Mouse (Mus musculus) right cerebral cortex, postnatal 25 days (tissue): ENCODE results near the gene Rras2.
A peak's percentile ranks its signal among the peaks of the same experiment; 100 is the strongest.

Experiments
- DNase-seq: peaks from one replicate; pipeline ENCODE4 v3.0.0; 2022

Rras2 gene

DNA sequence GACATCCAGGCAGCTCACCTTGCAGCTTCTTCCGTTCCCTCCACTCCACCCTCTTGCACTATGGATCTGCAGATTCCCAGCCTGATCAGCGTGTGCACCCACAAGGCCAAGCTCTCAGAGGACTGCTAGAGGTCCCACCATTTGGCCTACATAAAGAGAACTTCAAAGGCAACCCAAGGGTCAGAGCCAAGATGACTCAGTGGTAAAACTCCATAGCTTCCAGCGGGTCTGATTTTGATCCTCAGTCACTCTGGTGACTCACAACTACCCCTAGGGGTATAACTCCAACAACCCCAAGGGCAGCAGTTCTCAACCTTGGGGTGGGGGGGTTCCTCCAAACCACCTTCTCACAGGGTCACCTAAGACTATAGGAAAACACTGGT, 47.1 kb downstream of the Rras2 start:
- DNase-seq: no peak

GRCm38 (mm10) chr7:114069726-114070457, 47.7 kb downstream of the Rras2 start:
- no peak for DNase-seq

DNA sequence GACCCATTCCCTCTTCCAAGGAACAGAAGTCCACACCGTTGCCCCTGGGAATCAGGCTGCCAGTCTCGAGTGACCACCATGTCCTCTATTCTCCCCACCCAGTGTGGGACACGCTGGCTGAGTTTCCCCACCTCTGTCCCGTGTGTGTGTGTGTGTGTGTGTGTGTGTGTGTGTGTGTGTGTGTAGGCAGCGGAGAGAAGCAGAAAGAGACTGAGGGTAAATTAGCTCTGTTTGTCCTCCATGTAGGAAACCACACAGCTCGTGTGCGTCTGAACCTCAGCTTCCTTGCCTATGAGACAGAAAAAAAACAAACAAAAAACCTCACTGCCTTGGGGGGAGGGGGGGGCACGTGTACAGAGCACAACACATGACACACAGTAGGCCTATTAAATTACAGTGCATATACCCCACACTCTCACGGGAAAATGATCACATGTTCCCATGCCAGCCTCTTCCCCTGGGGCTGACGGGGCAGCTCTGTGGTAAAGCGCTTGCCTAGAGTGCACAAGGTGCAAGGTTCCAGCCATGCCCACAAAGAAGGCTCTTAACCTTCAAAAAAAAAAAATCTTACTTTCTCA, 48.5 kb downstream of the Rras2 start:
- no peak for DNase-seq

- DNase-seq: peak; percentile 83
Observed at GRCm38 (mm10) chr7:114066529-114067178, 50.9 kb downstream of the Rras2 start.

DNA sequence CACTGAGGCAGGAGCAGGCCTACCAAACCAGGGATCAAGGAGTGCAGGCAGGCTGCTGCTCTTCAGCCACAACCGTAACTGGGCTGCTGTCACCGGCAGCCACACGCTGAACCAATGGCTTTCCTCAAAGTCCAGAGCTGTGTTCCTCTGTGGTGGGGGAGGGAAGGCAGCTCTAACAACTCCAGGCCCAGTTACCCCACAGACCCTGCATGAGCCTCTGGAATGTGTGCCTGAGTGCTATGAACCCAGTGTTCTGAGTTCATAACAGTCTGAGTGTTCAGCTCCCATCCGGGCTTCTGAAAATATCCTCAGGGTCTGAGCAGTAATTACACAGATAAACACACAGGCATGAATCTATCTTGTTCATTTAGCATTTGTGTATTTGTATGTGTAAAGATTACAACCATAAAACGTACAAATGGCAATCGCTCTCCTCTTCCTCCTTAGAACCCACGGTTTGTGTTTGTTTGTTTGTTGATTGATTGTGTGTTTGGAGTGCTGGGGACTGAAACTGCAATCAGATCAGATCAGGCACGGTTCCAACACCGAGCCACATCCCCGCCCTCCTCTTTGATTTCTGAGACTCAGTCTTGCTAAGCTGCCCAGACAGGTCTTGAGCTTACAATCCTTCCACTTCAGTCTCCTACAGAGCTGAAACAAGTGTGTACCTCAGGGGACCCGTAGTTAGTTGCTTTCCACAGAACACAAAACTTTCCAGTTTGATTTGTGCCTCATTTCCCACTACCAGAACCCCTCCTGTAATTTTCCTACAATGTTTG, 52.0 kb downstream of the Rras2 start:
- no peak for DNase-seq

DNA sequence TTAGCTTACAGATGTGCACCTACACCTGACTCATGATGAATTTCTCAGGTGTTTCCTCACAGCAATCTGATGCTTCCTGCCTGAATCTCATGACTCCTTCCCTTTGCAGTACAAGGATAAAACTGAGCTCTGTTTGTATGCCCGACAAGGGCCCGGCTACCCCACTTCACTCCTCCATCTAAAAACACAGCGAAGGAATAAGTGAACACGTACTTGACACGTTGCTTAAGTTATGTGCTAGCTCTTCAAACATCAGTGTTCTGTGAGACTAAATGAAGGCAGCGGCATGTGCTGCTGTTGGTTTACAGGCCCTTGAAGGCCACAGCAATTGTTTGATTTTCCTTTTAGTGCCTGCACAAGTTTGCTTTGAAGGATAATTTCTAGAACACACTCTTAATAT, 53.6 kb downstream of the Rras2 start:
- no peak for DNase-seq

DNA sequence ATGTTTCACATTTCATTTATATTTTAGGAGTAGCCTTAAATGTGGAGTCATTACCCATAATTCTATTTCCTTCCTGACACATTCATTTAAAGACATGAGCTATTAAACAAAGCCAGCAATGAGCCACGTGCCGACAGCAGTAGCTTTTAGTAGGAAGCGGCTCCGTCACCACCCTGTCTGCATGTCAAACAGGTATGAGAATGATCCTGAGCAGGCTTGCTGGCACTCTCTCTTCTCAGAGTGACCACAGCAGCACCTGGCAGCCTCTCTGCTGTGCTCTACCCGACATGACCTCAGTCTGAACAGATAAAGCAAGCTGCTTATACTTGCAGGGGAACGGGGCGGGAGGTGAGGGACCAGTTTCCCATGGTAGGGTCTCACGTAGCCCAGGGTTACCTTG, 54.0 kb downstream of the Rras2 start:
- no peak for DNase-seq

DNA sequence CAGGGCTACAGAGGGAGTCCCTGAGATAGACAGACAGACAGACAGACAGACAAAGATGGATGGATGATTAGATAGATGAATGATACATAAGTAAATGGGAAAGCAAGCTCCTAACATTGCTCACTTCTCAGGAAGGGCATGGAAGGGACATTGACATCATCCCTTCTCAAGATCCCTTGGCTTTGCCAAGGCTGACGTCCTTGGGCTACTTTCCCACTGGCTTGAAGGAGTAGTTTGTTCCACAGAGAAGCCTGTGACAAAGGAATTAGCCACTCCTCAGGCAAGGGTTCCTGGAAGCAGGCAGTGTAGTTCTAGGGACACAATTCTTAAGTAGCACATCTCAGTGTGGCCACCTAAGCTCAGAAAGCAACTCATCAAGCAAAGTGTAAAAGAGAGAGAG, 55.1 kb downstream of the Rras2 start:
- DNase-seq: no peak

DNA sequence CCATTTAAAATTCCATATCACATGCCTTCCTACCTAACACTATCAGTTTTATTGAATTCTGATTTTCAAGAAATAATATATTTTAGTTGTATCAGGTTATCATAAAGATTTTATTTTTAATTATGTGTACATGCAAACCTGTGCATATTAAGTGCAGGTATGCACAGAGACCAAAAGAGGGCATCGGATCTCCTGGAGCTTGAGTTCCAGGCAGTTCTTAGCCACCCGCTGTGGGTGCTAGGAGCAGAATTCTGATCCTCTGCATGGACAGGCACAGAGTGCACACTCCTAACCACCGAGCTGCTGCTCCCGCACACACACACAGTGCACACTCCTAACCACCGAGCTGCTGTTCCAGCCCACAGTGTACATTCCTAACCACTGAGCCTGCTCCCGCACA, 57.1 kb downstream of the Rras2 start:
- DNase-seq: no peak

- no peak for DNase-seq
Observed at GRCm38 (mm10) chr7:114058927-114059441, 58.6 kb downstream of the Rras2 start.

- DNase-seq: no peak
Observed at GRCm38 (mm10) chr7:114058166-114058565, 59.4 kb downstream of the Rras2 start.

DNA sequence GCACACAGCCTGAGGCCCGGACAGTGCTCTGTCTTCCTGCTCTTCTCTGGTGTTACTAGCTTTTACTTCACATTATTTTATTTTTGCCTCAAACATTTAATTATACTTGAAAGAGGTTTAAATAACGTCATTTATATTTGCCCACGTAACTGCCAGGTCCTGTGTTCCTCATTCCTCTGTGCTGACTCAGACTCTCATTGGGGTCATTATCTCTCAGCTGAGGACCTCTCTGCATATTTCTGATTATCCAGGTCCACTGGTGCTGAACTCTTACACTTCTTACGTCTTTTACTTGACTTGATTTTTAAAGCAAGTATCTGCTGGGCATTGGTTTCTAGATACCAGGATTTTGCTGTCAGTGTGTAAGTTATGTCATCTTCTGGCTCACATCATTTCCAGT, 63.9 kb downstream of the Rras2 start:
- DNase-seq: no peak

DNA sequence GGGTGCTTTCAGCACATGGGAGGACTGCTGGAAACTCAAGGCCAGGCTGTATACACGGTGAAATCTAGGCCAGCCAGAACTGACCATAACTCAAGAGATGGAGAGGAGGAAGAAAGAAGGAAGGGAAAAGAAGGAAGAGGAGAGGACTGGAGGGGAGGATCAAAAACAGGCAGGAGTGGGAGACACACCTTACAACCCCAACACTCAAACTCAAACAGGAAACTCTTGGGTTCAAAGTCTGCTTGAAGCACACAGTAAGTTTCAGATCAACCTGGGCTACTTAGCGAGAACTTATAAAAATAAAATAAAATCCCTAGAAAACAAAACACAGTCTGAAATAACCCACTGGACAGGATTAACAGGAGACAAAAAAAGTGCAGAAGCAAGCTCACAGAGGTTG, 71.8 kb downstream of the Rras2 start:
- no peak for DNase-seq

DNA sequence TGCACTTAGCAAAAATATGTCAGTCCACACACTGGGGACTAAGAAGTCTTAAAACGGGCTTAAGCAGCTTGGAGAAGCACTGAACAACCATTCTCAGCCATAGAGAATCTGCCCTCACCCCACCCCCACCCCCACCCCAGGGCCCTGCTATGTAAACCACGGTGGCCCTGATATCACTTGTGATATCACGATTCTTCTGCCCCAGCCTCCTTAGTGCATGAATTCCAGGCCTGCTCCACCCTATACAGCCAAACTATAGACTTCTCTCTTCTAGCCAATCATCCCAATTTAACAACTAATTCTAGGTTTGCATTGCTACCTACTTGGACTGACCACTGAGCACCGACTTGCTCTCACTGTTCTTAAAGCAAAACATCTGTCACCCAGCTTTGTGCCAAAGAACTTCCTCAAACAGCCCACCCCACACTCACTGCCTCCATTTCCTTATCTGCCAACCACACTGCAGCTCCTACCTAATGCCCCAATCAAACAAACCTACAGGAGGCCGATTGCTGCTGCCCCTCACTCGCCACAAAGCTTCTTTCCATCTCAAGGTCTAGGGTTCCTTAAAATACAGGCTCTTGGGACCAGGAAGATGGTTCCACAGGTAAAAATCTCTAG, 73.5 kb downstream of the Rras2 start:
- DNase-seq: no peak

- no peak for DNase-seq
Observed at GRCm38 (mm10) chr7:114042973-114043928, 74.3 kb downstream of the Rras2 start.

- DNase-seq: no peak
Observed at GRCm38 (mm10) chr7:114041349-114041748, 76.2 kb downstream of the Rras2 start.

GRCm38 (mm10) chr7:114037237-114037636, 80.3 kb downstream of the Rras2 start:
- DNase-seq: no peak

GRCm38 (mm10) chr7:114029596-114029995, 88.0 kb downstream of the Rras2 start:
- DNase-seq: no peak

DNA sequence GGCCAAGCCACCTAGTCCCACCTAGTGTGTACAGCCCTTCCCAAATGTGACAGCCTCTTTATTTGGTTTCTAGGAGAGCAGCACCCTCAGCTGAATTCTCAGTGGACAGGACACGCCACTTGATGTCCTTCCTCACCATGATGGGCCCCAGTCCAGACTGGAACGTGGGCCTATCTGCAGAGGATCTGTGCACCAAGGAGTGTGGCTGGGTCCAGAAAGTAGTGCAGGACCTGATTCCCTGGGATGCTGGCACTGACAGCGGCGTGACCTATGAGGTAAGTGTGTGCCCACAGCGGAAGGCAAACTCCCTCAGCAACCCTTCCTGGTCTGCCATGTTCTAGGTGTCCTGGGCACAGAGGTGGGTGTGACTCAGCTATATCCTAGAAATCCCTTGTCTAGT, 88.8 kb downstream of the Rras2 start:
- DNase-seq: no peak

GRCm38 (mm10) chr7:114027406-114027805, 90.2 kb downstream of the Rras2 start:
- no peak for DNase-seq

DNA sequence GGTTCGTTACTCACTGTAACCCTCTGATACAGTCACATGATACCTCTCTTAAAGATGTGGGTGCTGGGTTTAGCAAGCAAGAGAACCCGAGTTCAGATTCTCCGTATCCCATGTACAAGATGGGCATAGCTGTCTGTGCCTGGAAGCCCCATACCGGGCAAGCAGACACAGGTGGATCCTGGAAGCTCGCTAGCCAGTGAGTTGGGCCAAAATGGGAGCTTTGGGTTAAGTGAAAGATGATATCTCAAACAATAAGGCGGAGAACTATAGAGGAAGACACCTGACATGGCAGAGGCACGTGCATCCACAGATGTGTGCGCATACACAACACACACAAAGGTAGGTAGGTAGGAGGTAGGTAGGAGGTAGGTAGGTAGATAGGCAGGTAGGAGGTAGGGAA, 90.7 kb downstream of the Rras2 start:
- no peak for DNase-seq

GRCm38 (mm10) chr7:114020704-114021093, 96.9 kb downstream of the Rras2 start:
- DNase-seq: peak; percentile 76
